Mouse (Mus musculus) left cerebral cortex, postnatal 14 days (tissue): Measurements from ENCODE around the gene Zfp593. TPM values are rescaled to one million over a fixed set of nuclear protein-coding genes. Genes with fewer than 3 reads are reported as not detected.

Source experiments
- DNase-seq, 2 experiments: peaks; one replicate each; pipeline ENCODE4 v3.0.0; 2021 to 2022; ENCODE audit warnings: low spot score in 2 of 2, mixed read lengths in 1 of 2
- intact Hi-C: fragments of 180-260 bp; cut with DNase I; formaldehyde crosslinking; loops from one replicate; pipeline ENCODE4 v1.15.1; 2025
- total RNA-seq, 2 experiments: library from RNA; stranded (reverse); gene quantifications; 2 replicates each; pipeline ENCODE4 v1.2.3; 2021

Zfp593 gene
- total RNA-seq, 2 experiments from 2014 or later = 10.0 to 12.5 TPM

DNA sequence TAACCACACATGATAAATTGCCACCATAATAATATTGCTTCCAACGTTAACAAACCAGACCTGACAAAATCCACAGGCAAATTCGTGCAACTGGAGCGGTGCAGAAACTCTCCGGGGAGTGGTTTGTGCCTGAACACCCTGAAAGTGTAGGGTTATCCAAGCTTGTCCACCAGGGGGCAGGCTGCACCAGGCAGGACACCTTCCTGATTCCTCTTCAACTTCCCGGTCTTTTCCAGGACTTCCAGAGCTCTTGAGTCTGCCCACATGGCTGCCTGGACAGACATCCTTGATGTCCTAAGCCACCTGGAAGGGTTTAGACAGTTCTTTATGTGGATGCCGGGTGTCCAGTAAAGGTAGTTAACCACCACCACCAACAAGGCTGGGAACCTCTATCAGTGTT is 17.8 kb upstream of the Zfp593 start:
- peak; percentile 52 to 56 for DNase-seq
- intact Hi-C loops = no loop called here

GRCm38 (mm10) chr4:134258354-134258753 is 13.0 kb upstream of the Zfp593 start:
- DNase-seq = no peak
- intact Hi-C loops = no loop called here

DNA sequence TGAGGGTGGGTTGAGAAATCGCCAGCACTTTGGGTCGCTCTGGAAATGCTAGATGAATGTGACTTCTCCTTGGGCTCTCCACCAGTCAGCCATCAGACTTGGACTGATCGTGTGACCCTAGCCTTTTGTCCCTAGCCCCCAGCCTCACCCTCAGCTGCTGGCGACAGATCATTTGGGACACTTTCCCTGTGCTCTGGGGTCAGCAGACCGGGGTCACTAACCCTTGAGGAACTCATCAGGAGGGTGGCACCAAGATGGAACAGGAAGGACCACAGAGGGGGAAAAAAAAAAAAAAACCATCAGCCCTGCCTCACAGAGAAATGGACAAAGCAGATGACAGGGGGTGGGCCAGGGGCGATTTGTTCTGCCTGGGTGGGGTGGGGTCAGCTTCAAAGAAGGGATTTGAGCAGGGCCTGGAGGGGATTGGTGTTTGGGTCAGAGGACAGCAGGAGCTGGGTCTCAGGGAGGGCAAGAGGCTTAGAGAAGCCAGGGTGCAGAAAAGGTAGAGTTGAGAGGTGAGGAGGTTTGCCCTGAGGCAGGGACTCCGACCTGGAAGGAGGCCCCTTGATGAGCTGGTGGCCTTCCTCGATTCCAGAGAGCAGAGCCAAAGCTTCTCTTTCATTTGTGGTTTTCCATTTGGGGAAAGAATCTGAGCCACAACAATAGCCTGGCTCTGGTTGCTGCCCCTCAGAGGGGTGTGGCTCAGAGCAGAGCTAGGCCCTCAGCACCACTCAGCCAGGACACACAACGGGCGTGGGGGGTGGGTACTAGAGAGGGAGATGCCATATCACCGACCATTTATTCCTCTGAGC is 12.0 kb upstream of the Zfp593 start:
- intact Hi-C loops = no loop called here
- no peak for DNase-seq

DNA sequence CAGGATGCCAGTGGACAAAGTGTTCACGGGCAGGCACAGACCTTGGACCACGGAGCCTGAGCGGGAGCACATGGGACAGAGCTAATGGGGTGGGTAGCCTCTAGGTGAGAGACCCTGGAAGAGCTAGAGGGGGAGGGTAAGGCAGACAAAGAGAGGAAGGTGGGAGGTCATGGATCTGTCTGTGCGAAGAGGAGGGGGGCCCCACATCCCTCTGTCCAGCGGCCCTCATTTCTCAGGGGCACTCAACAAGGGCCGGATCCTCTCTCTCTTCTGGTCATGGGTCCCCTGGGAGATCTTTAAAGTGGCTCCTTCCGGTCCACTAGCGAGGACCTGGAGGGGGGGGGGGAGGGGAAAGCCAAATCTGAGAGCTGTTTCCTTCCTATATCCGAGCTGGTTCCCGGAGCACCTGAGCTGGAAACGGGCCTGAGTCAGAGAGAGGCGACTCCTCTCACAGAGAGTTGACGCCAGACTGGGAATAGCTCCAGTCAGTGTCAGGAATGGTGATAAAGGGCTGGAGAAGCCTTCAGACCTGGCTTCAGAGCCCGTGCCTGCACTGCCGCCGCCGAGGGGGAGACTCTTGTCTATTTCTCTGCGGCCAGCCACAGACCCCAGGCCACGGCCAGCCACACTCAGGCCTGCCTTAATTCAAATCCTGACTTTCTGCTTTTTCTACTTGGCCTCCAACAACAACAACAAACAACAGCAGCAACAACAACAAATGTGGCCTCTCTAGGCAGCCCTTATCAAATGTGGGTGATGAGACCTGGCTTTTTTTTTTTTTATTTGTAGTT is 11.2 kb upstream of the Zfp593 start:
- intact Hi-C loops = no loop called here

GRCm38 (mm10) chr4:134255854-134256253 is 10.5 kb upstream of the Zfp593 start:
- intact Hi-C loops = no loop called here
- no peak for DNase-seq

More for the DNA sequence above, 11.2 kb upstream of the Zfp593 start:
- no peak for DNase-seq

- no peak for DNase-seq
- intact Hi-C loops = loop anchor here (5.0 kb wide), 1 partner anchor 102 kb away; no protein-coding TSS in a partner anchor
Observed at GRCm38 (mm10) chr4:134254835-134255234, 9.4 kb upstream of the Zfp593 start.

DNA sequence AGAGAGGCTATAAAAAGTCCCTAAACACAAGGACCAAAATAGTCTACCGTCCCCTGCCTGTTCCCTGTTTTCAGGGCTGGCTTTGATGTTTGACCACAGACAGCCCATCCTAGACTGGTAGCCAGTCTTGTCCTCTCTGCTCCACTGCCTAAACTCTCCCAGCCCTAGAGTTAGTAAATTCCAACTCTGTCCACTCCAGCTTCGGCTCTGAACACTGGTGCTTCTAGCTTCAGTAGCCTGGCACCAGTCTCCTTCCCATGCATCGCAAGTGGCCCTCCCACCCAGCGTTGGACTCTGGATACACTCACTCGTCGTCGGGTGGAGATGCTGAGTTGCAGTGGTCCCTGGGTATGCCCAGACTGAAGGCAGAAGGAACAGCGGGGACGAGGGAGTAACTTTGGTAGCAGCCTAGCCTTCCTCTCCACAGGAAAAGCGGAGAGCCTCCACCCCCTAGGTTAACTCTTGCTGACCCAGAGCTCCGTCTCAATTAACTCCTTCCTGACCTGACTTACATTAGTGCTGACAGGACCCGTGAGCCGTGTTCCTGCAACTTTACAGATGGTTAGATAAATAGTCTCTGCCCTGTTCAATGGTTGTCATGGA is 8.4 kb upstream of the Zfp593 start, which contains the start of gene Grrp1:
Grrp1 (minus strand) TSS at position 385 of the 603 bp plus-strand sequence.
- peak in 1 of 2 experiments; percentile 17 for DNase-seq
- intact Hi-C loops = loop anchor here (5.0 kb wide), 1 partner anchor 103 kb away; no protein-coding TSS in a partner anchor

DNA sequence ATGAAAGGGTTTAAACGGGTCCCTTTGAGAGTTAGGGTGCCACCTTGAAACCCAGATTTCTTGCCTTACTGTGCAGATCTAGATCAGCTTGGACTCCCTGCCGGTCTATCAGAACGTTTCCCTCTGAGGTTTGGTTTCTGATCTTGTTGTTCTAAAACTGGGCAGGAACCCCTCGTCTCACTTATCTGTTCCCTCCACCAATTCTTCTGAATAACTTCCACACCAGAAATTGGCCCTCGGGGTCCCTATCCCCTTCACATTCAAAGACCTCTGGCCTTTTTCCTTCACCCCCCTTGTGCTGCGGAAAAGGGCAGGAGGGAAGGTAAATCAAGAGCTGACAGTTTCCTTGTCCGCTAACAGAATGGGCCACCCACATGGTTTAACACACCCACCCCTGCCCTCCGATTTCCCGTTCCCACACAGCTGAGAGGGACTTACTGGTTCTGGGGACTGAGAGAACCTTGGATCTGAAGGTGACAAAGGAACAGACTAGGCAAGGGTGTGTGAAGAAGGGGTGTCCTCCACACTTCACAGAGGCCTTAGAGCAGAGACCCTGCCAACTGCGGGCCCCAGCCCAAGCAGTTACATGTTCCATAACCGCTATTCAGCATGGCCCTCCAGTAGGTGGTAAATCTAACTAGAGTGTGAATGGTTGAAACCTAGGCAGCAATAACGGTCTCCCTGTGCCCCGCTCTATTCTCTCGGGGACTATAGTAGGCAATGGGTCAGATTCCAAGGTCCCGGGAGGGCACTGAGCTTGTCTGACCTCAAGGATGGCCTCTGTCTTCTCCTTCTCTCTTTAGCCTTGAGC is 7.7 kb upstream of the Zfp593 start:
- intact Hi-C loops = loop anchor here (5.0 kb wide), 1 partner anchor 104 kb away; no protein-coding TSS in a partner anchor
- no peak for DNase-seq

DNA sequence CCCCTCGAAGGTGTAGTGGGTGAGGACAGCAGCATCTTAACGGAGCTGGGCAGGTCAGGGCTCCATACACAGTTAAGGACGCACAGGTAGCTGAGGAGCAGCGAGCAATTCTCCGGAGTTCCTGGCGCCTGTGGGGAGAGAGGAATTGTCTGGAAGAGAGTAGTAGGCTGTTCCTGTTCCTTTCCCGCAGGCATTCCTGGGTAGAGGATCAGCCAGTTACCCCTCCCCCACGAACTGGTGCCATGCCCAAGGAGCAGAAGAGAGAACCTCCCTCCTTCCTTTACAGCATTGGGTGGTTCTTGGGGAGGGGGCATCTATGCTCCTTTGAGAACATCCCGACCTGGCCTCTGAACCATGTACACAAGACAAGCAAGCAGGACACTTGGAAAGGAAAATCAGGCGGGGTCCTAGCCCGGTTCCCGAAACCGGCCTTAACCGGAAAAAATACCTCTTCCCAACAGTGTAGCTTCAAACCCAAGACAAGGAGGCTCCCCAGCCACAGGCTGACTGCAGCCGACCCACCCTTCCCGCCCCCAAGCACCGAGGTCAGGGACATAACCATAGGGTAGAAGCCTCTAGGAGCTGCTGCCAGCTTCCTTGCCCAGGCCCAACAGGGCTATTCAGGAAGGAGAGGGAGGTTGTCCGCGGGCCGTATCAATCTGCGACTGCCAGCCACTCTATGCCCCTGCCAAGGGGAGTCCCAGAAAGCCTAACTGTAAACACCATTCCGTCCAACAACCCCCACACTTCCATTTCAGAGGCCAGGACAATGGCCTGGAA is 6.9 kb upstream of the Zfp593 start:
- peak in 1 of 2 experiments; percentile 14 for DNase-seq
- intact Hi-C loops = loop anchor here (5.0 kb wide), 1 partner anchor 105 kb away; no protein-coding TSS in a partner anchor

GRCm38 (mm10) chr4:134251241-134252130 is 6.1 kb upstream of the Zfp593 start:
- intact Hi-C loops = loop anchor here (5.0 kb wide), 1 partner anchor 106 kb away; no protein-coding TSS in a partner anchor
- DNase-seq = peak; percentile 70 to 72

DNA sequence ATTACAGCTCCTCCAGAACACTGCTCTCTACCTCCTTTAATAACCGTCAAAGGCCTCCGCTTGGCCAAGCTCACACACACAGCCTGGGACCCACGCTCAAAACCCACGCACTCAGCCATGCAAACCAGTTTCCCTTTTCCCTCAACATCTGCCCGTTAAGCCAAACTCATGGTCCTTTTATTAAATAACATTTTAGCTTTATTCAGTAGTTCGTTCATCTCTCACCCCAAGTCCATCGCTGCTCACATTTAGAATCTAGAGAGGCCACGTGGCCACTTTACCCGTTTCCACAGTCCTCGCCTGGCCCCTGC is 5.5 kb upstream of the Zfp593 start:
- DNase-seq = no peak
- intact Hi-C loops = loop anchor here (5.0 kb wide), 1 partner anchor 106 kb away; no protein-coding TSS in a partner anchor

DNA sequence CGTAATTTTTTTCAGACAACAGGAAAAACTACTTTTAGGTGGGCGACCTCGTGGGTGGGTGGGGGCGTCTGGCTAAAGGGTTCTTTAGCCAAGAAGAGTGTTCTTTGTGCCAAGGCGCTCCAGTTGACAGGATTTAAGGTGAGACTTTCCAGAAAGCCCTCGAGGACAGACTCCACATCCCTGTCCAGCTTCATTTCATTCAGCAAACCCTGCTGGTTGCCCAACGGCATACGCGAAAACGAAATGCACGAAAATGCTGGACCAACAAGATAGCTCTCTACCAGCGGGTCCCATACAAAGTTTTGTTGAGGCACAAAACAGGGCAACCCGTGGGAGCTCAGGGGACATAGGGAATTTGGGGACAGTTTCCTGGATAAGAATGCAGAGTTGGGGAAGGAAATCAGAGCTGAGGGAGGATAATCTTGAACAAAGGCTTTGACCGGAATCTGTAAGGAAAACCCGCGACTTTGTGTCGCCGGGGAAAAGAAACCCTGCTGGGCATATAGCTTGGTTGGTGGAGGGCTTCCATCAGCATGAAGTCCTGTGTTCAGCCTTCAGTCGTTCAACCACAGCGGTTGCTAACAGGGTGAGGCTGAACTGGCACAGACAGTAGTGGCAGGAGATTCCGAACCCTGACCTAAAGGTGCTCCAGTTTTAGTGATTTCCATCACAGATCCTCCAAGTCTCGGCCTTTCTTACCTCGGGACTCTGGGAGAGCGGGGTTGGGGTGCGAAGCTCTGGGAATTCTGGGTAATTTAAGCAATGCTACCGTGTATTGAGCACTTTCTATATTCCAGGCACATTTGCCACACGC is 4.9 kb upstream of the Zfp593 start:
- intact Hi-C loops = loop anchor here (5.0 kb wide), 1 partner anchor 107 kb away; no protein-coding TSS in a partner anchor
- DNase-seq = no peak

GRCm38 (mm10) chr4:134249651-134250050 is 4.3 kb upstream of the Zfp593 start:
- intact Hi-C loops = loop anchor here (2.0 to 5.0 kb wide), 3 partner anchors 39 to 108 kb away; partner anchors contain the start of gene Cep85

DNA sequence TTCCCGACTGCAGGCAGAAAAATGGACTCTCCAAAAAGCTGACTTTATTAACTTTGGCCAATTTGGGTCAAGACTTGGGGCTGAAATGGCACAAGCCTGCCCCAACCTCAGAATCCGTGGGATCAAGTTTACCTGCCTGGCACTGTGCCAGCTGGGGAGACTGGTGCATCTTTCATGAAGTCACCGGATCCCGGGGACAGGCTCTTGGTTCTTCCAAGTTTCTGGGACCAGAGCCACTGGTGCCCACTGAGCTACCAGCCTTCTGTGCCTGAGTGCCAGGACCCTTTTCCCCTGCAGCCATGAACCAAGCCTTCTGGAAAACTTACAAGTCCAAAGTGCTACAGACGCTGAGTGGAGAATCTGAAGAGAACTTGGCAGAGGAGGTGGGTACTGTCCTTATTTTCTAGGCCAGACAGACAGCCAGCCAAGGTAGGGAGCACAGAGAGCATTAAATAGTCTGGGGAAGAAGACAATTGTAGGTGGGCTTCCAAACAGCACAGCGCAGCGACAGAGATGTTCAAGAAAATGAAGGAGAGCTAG is 1.4 kb upstream of the Zfp593 start, which contains the start of gene Gm30191:
Gm30191 (plus strand) TSS at position 217 of the 540 bp plus-strand sequence.
- intact Hi-C loops = loop anchor here (5.0 kb wide), 1 partner anchor 59 kb away; the partner anchor contains the start of gene Cep85
- no peak for DNase-seq

More at GRCm38 (mm10) chr4:134249651-134250050, 4.3 kb upstream of the Zfp593 start:
- peak; percentile 41 to 75 for DNase-seq

DNA sequence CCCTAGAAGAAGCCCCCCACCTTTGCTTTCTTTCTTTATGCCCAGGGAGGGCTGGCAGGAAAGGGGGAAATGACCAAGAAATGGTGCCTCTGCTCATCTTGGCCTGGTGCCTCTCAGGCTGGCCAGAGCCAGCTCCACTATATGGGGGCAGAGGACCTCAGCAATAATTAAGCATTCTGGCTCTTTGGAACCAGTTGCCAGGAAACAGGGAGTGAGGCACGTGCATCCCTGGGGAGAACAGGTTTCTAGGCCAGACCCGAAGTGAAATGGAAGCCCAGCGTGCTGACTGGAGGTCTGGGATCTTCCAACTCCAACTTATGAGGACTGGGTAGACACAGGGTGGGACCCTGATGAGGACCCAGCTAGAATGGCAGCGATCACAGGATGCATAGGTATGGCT is 864 bp upstream of the Zfp593 start:
- intact Hi-C loops = loop anchor here (5.0 kb wide), 1 partner anchor 59 kb away; the partner anchor contains the start of gene Cep85
- no peak for DNase-seq
